Mouse (Mus musculus) embryonic facial prominence, embryonic 11.5 days (tissue): ENCODE measurements around the gene Qrich2. TPM values are rescaled to one million over a fixed set of nuclear protein-coding genes. Genes with fewer than 3 reads are reported as not detected.
A peak's percentile ranks its signal among the peaks of the same experiment; 100 is the strongest.
"Not testable (repeated sequence)": the region's sequence is repeated elsewhere in the genome, so short reads cannot be mapped to it uniquely, and the experiment has no call there.

Experiments
- ATAC-seq: fragments of 200-750 bp; cut with Nextera tagmentation; replicated peaks from 2 replicates; pipeline ENCODE4 v1.8.0; 2017; ENCODE audit warnings: low read depth; ENCODE audit not compliant: insufficient number of reproducible peaks, low FRiP score, low TSS enrichment
- DNase-seq: peaks from one replicate; pipeline ENCODE4 v3.0.0-alpha.2; 2015; ENCODE audit warnings: low spot score
- H3K27ac ChIP-seq: fragments of 300-500 bp; sonication (generic); replicated peaks from 2 replicates; pipeline ENCODE4 v1.5.1; 2014; ENCODE audit warnings: mild to moderate bottlenecking, low read depth, low read length, control low read depth
- H3K27me3 ChIP-seq: fragments of 300-500 bp; sonication (generic); 2 replicates; pipeline ENCODE4 v1.6.1; 2014; ENCODE audit warnings: mild to moderate bottlenecking, low read length, moderate library complexity, mixed read lengths; ENCODE audit not compliant: control insufficient read depth, insufficient read depth
- H3K36me3 ChIP-seq: fragments of 300-500 bp; sonication (generic); replicated peaks from 2 replicates; pipeline ENCODE4 v1.6.1; 2014; ENCODE audit warnings: low read depth, mild to moderate bottlenecking, low read length, moderate library complexity, mixed read lengths; ENCODE audit not compliant: control insufficient read depth, insufficient read depth
- H3K4me1 ChIP-seq: fragments of 300-500 bp; sonication (generic); 2 replicates; pipeline ENCODE4 v1.6.1; 2014; ENCODE audit warnings: low read length, mixed read lengths; ENCODE audit not compliant: control insufficient read depth, insufficient read depth
- H3K4me2 ChIP-seq: fragments of 300-500 bp; sonication (generic); 2 replicates; pipeline ENCODE4 v1.6.1; 2014; ENCODE audit warnings: low read depth, mild to moderate bottlenecking, control low read depth, low read length, moderate library complexity
- H3K4me3 ChIP-seq: fragments of 300-500 bp; sonication (generic); 2 replicates; pipeline ENCODE4 v1.5.1; 2014; ENCODE audit warnings: low read depth, low read length, control low read depth
- H3K9ac ChIP-seq: fragments of 300-500 bp; sonication (generic); replicated peaks from 2 replicates; pipeline ENCODE4 v1.6.1; 2014; ENCODE audit warnings: mild to moderate bottlenecking, control low read depth, low read length
- H3K9me3 ChIP-seq: fragments of 300-500 bp; sonication (generic); replicated peaks from 2 replicates; pipeline ENCODE4 v1.6.1; 2016; ENCODE audit warnings: mild to moderate bottlenecking, low read length, inconsistent platforms, mixed read lengths; ENCODE audit not compliant: control insufficient read depth
- WGBS: fragments of 180-500 bp; shearing (Covaris S2); extraction: QIAGEN DNeasy Blood & Tissue Kit; methylation state at CpG from one replicate; pipeline ENCODE4 v1.1.7; 2014; 5-methylcytosine and 5-hydroxymethylcytosine counted together
- polyA plus RNA-seq: library from polyadenylated mRNA; unstranded; fragments of >200 nt; fragmentation: Nextera tagmentation; extraction: Ambion mirVana; gene quantifications from 2 replicates; pipeline ENCODE4 v1.2.1, GENCODE M21; 2014

Qrich2 gene
- polyA plus RNA-seq, 1 experiment from 2014 or later = not detected

DNA sequence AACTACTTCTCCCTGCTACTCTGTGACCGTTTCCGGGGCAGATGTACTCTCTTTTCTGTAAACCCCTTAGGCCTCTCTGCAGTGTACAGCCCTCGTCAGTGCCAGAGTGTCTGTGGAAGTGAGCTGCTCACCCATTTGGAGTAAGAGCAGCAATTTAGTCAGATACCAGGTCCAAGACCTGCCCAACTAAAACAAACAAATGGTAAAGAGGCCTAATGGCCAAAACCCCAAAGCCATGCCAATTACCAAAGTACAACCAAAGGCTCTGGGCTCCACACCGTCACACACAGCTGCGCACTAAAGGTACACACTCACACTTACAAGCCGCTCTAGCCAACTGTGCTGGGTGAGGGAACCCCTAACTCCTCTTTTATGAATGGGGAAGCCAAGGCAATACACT is 10.7 kb upstream of the Qrich2 start:
- no peak overlapping the region for H3K9ac ChIP-seq
- DNase-seq (no peak), ATAC-seq (no peak)
- no peaks in the 10 kb centered on the region for H3K9me3 ChIP-seq
- 93% methylated on average over 6 of the region's 6 CpGs for WGBS
- no peak overlapping the region for H3K4me2 ChIP-seq
- H3K4me1 ChIP-seq = no peaks in the 10 kb centered on the region
- H3K4me3 ChIP-seq = no peak overlapping the region
- H3K27me3 ChIP-seq = no peaks in the 10 kb centered on the region
- H3K27ac ChIP-seq = no peak overlapping the region
- H3K36me3 ChIP-seq = peaks cover 27% of the 10 kb centered on the region

DNA sequence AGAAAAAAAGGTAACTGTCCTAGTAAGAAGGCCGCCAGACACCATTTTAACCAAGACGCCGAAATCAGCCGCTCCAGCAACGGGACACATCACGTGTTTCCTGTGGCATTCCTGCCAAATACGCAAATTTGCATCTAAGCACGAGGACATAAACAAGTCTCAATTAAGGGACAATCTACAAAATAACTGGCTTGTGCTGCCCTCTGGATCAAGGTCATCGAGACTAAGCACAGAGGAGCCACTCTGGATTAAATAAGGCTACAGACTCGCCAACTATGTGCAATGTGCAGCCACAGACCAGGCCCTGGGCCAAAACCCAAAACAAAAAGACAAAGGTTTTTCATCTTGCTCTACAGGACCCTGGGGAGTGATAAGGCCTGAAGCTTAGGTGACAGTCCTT is 10.0 kb upstream of the Qrich2 start:
- H3K27ac ChIP-seq = no peak overlapping the region
- H3K4me3 ChIP-seq = no peak overlapping the region
- DNase-seq (no peak), ATAC-seq (no peak)
- WGBS = 91% methylated on average over 10 of the region's 10 CpGs
- no peaks in the 10 kb centered on the region for H3K9me3 ChIP-seq
- no peak overlapping the region for H3K9ac ChIP-seq
- H3K27me3 ChIP-seq = no peaks in the 10 kb centered on the region
- peaks cover 27% of the 10 kb centered on the region for H3K36me3 ChIP-seq
- no peak overlapping the region for H3K4me2 ChIP-seq
- no peaks in the 10 kb centered on the region for H3K4me1 ChIP-seq

DNA sequence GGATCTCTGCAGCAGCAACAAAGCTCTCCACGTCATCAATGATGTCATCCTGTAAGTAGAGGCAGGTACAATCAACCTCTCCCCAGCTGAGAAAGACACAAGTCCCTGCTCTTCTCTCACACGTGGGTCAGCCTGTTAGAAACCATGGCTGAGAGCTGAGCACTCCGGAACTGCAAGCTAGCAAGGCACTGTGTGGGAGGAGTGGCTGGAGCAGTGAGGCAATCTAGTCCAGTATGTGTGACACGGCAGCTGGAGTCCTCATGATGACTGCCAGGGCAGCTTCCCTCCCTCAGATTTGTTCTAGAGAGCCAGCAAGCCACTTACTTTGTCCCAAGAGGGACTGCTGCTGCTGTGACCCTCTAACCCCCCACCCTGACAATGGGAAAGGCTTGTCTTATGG is 6.2 kb upstream of the Qrich2 start:
- Histone ChIP-seq H3K4me3 (no peak overlapping the region), H3K4me2 (no peak overlapping the region), H3K9ac (no peak overlapping the region), H3K4me1 (no peaks in the 10 kb centered on the region), H3K36me3 (peaks cover 15% of the 10 kb centered on the region), H3K9me3 (no peaks in the 10 kb centered on the region), H3K27ac (no peak overlapping the region), H3K27me3 (no peaks in the 10 kb centered on the region)
- ATAC-seq (no peak), DNase-seq (no peak)
- 83% methylated on average over 4 of the region's 4 CpGs for WGBS

- Histone ChIP-seq H3K9ac (no peak overlapping the region), H3K27ac (no peak overlapping the region), H3K4me3 (no peak overlapping the region), H3K9me3 (no peaks in the 10 kb centered on the region), H3K4me2 (no peak overlapping the region), H3K4me1 (no peaks in the 10 kb centered on the region), H3K27me3 (no peaks in the 10 kb centered on the region), H3K36me3 (peaks cover 15% of the 10 kb centered on the region)
- 91% methylated on average over 4 of the region's 4 CpGs for WGBS
- DNase-seq (no peak), ATAC-seq (no peak)
Observed at GRCm38 (mm10) chr11:116470896-116471295, 4.9 kb upstream of the Qrich2 start.

DNA sequence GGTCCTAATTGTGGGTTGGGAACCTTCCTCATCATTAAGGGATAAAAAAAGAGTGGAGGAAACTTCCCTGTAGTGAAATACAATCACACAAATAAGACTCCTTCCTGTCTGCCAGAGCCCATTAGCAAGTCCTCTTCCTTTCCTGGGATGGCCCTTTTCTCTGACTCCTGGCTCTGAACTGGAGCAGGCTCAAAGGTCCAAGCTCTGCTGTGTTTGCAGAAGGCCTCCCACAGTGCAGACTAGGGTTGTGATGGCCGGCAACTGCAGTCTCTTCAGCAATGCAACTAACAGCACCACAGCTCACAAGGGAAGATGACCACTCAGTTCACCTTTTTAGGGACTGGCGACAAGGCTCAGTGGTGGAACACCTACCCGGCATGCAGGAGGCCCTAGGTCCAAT is 4.2 kb upstream of the Qrich2 start:
- WGBS = 83% methylated on average over 3 of the region's 3 CpGs
- Histone ChIP-seq H3K36me3 (peaks cover 15% of the 10 kb centered on the region), H3K4me2 (no peak overlapping the region), H3K4me3 (no peak overlapping the region), H3K9me3 (no peaks in the 10 kb centered on the region), H3K27me3 (no peaks in the 10 kb centered on the region), H3K9ac (no peak overlapping the region), H3K27ac (no peak overlapping the region), H3K4me1 (no peaks in the 10 kb centered on the region)
- DNase-seq = no peak
- ATAC-seq = no peak

GRCm38 (mm10) chr11:116468338-116468737 is 2.3 kb upstream of the Qrich2 start:
- WGBS = 80% methylated on average over 3 of the region's 3 CpGs

GRCm38 (mm10) chr11:116463833-116464232 is 2.2 kb downstream of the Qrich2 start:
- H3K27ac ChIP-seq = no peak overlapping the region
- H3K36me3 ChIP-seq = no peaks in the 10 kb centered on the region
- H3K27me3 ChIP-seq = no peaks in the 10 kb centered on the region
- no peak overlapping the region for H3K4me2 ChIP-seq
- 8% methylated on average over 2 of the region's 2 CpGs for WGBS
- H3K9ac ChIP-seq = 0 out of 2 replicates have a peak overlapping the region, but pooled peaks have one; percentile 6
- ATAC-seq (0 out of 2 replicates have a peak, but pooled peaks have one; percentile 27), DNase-seq (peak; percentile 90)
- H3K9me3 ChIP-seq = no peaks in the 10 kb centered on the region
- H3K4me3 ChIP-seq = no peak overlapping the region
- no peaks in the 10 kb centered on the region for H3K4me1 ChIP-seq

More at GRCm38 (mm10) chr11:116468338-116468737, 2.3 kb upstream of the Qrich2 start:
- H3K27me3 ChIP-seq, ATAC-seq, H3K4me3 ChIP-seq, H3K9me3 ChIP-seq, H3K4me1 ChIP-seq, DNase-seq, H3K4me2 ChIP-seq, H3K9ac ChIP-seq, H3K27ac ChIP-seq: not testable (repeated sequence)
- H3K36me3 ChIP-seq = peaks cover 12% of the 10 kb centered on the region

GRCm38 (mm10) chr11:116463338-116463737 is 2.7 kb downstream of the Qrich2 start:
- WGBS = 65% methylated on average over 5 of the region's 5 CpGs
- H3K9me3 ChIP-seq = no peaks in the 10 kb centered on the region
- no peaks in the 10 kb centered on the region for H3K36me3 ChIP-seq
- 0 out of 2 replicates have a peak overlapping the region, but pooled peaks have one; percentile 6 for H3K9ac ChIP-seq
- no peaks in the 10 kb centered on the region for H3K4me1 ChIP-seq
- no peak overlapping the region for H3K4me2 ChIP-seq
- ATAC-seq = 0 out of 2 replicates have a peak, but pooled peaks have one; percentile 44
- no peaks in the 10 kb centered on the region for H3K27me3 ChIP-seq
- no peak for DNase-seq
- H3K27ac ChIP-seq = no peak overlapping the region
- H3K4me3 ChIP-seq = no peak overlapping the region
